Mouse (Mus musculus): ENCODE measurements around the gene Duxbl3. TPM values are rescaled to one million over a fixed set of nuclear protein-coding genes. Genes with fewer than 3 reads are reported as not detected.
"Not testable (repeated sequence)": the region's sequence is repeated elsewhere in the genome, so short reads cannot be mapped to it uniquely, and the experiment has no call there.

The Duxbl3 gene
- 1.6 and 4.0 TPM in 2 replicates for polyA plus RNA-seq (2016; fragmentation: Nextera tagmentation; extraction: Ambion mirVana)

DNA sequence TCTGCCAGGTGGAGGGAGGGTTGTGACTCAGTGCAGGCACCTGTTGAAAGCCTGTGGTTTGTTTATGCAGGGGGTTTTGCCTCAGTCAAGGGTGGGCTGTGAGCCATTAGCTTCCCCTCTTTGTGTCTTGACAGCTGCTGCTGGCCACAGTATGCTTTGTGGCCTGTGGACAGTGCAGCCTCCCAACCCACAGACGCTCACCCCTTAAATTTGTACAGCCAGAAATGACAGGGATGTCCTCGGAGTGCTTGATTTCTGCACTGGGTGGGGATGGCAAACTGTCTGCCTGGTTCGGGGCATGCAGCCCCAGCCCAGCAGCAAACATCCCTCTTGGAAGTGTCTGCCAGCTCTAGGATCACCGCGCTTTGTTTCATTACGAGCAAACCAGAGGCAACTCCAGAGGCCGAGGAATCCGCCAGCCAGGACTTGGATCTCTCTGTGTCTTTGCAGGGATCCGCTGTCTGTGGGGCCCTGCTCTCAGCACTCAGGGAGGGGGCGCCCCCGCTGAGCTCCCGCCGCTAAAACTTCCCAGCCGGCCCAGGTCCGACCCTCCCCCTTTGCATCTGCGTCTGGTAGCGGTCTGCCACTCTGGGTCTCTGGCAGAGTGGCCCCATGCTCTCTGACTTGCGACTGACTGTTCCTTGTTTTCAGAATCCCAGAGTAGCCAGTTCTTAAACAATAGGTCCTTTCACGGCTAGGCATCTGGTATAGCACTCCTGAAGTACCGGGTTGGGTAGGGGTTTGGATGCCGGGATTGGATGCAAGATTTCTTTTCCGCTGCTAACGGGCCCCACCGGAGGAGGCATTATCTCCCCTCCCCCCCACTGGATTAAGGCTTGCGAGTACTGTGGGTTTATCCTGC, at the start of gene Duxbl3:
Duxbl3 (plus strand) TSS at position 207 of the 862 bp plus-strand sequence.
- not testable (repeated sequence) for H3K4me2 ChIP-seq; H3K27ac ChIP-seq; H3K36me3 ChIP-seq; H3K27me3 ChIP-seq; H3K4me1 ChIP-seq (replicated peaks); H3K4me3 ChIP-seq (replicated peaks); H3K9ac ChIP-seq (replicated peaks); H3K9me3 ChIP-seq
- WGBS: no CpG with 5 or more reads among the region's 25 CpGs
- peak; percentile 84 for ATAC-seq (ENCODE audit: insufficient number of reproducible peaks, insufficient read depth, low FRiP score, low TSS enrichment, low read depth)

DNA sequence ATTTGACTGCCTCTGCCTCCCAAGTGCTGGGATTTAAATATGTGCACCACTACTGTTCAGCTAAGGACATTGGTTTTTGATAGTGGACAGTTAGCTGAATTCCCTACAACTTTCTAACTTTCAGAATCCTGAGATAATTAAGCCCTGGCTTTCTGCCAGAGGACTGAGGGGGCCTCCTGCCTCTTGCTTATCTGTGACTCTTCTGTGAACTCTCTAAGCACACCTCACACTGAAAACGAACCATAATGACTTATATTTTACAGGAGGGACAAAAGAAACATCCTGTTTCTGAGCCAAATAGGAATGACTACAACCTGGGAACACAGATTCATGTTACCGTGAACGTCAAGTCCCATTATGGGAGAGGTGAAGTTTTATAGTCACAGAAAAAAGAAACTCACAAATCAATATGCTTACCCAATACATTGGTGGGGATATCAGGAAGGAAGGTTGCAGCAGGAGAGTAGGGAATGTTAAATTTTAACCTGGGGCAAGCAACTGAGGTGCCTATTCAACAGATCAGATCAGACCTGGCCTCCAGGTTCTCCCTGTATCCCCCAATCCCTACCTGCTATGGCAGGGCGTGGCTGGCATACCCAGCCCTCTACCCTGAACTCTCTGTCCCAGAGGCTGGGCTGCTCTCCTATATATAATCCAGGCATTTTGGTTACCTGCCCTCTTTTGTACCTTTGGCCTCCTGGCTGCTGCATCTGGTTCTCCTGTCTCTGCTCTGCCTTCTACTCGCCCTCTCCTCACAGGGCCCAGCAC, 41.3 kb upstream of the Duxbl3 start:
- not testable (repeated sequence) for H3K36me3 ChIP-seq; H3K4me3 ChIP-seq (replicated peaks); H3K27ac ChIP-seq; H3K27me3 ChIP-seq; H3K9ac ChIP-seq (replicated peaks); H3K4me2 ChIP-seq; H3K9me3 ChIP-seq; ATAC-seq (ENCODE audit: insufficient number of reproducible peaks, insufficient read depth, low FRiP score, low TSS enrichment, low read depth); H3K4me1 ChIP-seq (replicated peaks)
- no CpG with 5 or more reads among the region's 5 CpGs for WGBS

GRCm38 (mm10) chr14:26237183-26237582, 20.6 kb upstream of the Duxbl3 start:
- not testable (repeated sequence) for H3K4me1 ChIP-seq (replicated peaks); H3K36me3 ChIP-seq; H3K27ac ChIP-seq; H3K9me3 ChIP-seq; ATAC-seq (ENCODE audit: insufficient number of reproducible peaks, insufficient read depth, low FRiP score, low TSS enrichment, low read depth); H3K4me2 ChIP-seq; H3K4me3 ChIP-seq (replicated peaks); H3K9ac ChIP-seq (replicated peaks); H3K27me3 ChIP-seq
- no CpG with 5 or more reads among the region's 2 CpGs for WGBS

- no CpG with 5 or more reads among the region's 6 CpGs for WGBS
- not testable (repeated sequence) for ATAC-seq (ENCODE audit: insufficient number of reproducible peaks, insufficient read depth, low FRiP score, low TSS enrichment, low read depth); H3K4me1 ChIP-seq (replicated peaks)
These were observed 967 bp downstream of the Duxbl3 start for GRCm38 (mm10) chr14:26258729-26259128.

GRCm38 (mm10) chr14:26286737-26287136, 29.0 kb downstream of the Duxbl3 start:
- H3K4me1 ChIP-seq (replicated peaks); H3K27ac ChIP-seq; H3K4me3 ChIP-seq (replicated peaks); H3K4me2 ChIP-seq; H3K36me3 ChIP-seq; H3K9me3 ChIP-seq; ATAC-seq (ENCODE audit: insufficient number of reproducible peaks, insufficient read depth, low FRiP score, low TSS enrichment, low read depth); H3K27me3 ChIP-seq; H3K9ac ChIP-seq (replicated peaks): not testable (repeated sequence)
- WGBS: no CpG with 5 or more reads among the region's 2 CpGs

More at GRCm38 (mm10) chr14:26258729-26259128, 967 bp downstream of the Duxbl3 start:
- not testable (repeated sequence) for H3K4me2 ChIP-seq; H3K4me3 ChIP-seq (replicated peaks); H3K9me3 ChIP-seq; H3K36me3 ChIP-seq; H3K27ac ChIP-seq; H3K27me3 ChIP-seq; H3K9ac ChIP-seq (replicated peaks)

DNA sequence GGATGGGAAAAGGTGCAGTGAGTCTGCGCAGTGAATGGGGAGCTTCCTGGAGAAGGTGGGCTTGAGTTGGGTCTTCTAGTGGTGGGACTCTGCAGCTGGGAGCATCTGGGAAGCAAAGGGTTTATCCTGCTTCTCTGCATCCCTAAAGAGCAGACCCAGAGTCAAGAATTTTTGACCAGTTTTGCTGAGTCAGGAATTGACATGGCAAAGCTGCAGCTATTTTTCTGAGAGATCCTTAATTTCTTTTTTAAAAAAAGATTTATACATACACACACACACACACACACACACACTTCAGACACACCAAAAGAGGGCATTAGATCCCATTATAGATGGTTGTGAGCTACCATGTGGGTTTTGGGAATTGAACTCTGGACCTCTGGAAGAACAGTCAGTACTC, 36.1 kb downstream of the Duxbl3 start:
- Histone ChIP-seq H3K27me3 (no peaks in the 10 kb centered on the region), H3K9ac (replicated peaks) (no peak overlapping the region), H3K4me1 (replicated peaks) (no peaks in the 10 kb centered on the region), H3K36me3 (no peaks in the 10 kb centered on the region), H3K9me3 (no peaks in the 10 kb centered on the region), H3K27ac (no peak overlapping the region), H3K4me3 (replicated peaks) (no peak overlapping the region), H3K4me2 (no peak overlapping the region)
- WGBS: 100% methylated on average over 1 of the region's 1 CpGs
- ATAC-seq (ENCODE audit: insufficient number of reproducible peaks, insufficient read depth, low FRiP score, low TSS enrichment, low read depth): no peak

DNA sequence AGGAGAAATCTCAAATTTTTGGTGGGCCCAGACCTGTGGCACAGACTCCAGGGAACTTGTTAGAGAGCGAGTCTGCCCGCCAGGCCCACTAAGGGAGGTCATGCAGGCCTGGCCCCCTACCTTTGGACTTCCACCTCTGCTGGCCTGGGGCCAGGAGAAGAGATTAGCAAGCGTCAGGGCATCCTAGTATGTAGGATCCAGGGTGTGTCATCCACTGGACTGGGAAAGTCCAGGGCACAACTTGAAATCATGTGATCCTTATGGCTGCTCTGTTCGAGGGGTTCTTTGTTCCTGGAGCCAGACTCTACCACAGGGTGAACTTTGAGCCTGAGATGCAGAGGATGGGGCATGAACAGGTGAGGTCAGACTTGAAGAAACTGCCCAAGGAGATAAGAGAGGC, 39.3 kb downstream of the Duxbl3 start:
- no peak overlapping the region for H3K27ac ChIP-seq
- no peak for ATAC-seq (ENCODE audit: insufficient number of reproducible peaks, insufficient read depth, low FRiP score, low TSS enrichment, low read depth)

GRCm38 (mm10) chr14:26297484-26297883, 39.7 kb downstream of the Duxbl3 start:
- no peaks in the 10 kb centered on the region for H3K27me3 ChIP-seq
- H3K4me3 ChIP-seq (replicated peaks): no peak overlapping the region
- WGBS: 75% methylated on average over 5 of the region's 5 CpGs
- H3K36me3 ChIP-seq: no peaks in the 10 kb centered on the region
- no peak overlapping the region for H3K4me2 ChIP-seq
- H3K9me3 ChIP-seq: no peaks in the 10 kb centered on the region
- no peaks in the 10 kb centered on the region for H3K4me1 ChIP-seq (replicated peaks)
- no peak for ATAC-seq (ENCODE audit: insufficient number of reproducible peaks, insufficient read depth, low FRiP score, low TSS enrichment, low read depth)
- H3K9ac ChIP-seq (replicated peaks): no peak overlapping the region
- no peak overlapping the region for H3K27ac ChIP-seq

More for the DNA sequence above, 39.3 kb downstream of the Duxbl3 start:
- no peak overlapping the region for H3K4me2 ChIP-seq
- H3K9me3 ChIP-seq: no peaks in the 10 kb centered on the region
- H3K27me3 ChIP-seq: no peaks in the 10 kb centered on the region
- H3K9ac ChIP-seq (replicated peaks): no peak overlapping the region
- H3K4me3 ChIP-seq (replicated peaks): no peak overlapping the region
- H3K36me3 ChIP-seq: no peaks in the 10 kb centered on the region
- 80% methylated on average over 4 of the region's 4 CpGs for WGBS
- H3K4me1 ChIP-seq (replicated peaks): no peaks in the 10 kb centered on the region

DNA sequence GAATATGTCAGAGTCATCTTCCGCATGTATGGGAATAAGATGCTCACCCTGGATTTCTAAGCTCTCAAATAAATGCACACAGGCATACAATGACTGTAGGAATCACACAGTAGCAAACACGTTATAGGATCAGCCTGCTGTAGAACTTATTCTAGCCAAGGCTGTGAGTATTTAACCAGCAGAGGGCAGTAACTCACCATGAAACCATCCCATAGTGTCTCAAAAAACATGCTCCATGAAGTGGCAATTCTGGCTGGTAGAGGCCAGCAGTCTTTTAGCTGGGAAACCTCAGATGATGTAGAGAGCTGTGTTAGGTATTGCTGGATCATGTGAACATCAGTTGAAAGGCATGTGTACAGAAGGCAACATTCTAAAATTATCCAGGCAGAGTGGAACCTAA, 45.3 kb downstream of the Duxbl3 start:
- H3K4me1 ChIP-seq (replicated peaks): no peaks in the 10 kb centered on the region
- H3K27me3 ChIP-seq: no peaks in the 10 kb centered on the region
- no peak overlapping the region for H3K4me2 ChIP-seq
- ATAC-seq (ENCODE audit: insufficient number of reproducible peaks, insufficient read depth, low FRiP score, low TSS enrichment, low read depth): no peak
- no peak overlapping the region for H3K27ac ChIP-seq
- no peaks in the 10 kb centered on the region for H3K9me3 ChIP-seq
- H3K4me3 ChIP-seq (replicated peaks): no peak overlapping the region
- WGBS: 36% methylated on average over 2 of the region's 2 CpGs
- H3K9ac ChIP-seq (replicated peaks): no peak overlapping the region
- no peaks in the 10 kb centered on the region for H3K36me3 ChIP-seq

DNA sequence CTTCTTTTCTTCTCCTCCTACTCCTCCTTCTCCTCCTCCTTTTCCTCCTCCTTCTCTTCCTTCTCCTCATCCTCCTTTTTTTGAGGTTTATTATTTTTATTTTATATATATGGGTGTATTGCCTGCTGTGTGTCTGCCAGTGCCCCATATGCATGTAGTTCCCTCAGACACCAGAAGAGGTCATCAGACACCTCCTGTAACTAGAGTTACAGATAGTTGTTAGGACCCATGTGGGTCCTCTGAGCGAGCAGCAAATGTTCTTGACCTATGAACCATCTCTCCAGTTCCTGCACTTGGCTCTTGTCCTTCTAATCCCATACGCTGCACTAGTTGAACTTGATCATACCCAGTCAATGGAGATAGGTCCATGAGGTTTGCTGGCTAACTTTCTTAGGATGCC, 48.3 kb downstream of the Duxbl3 start:
- no peak overlapping the region for H3K9ac ChIP-seq (replicated peaks)
- no peak overlapping the region for H3K27ac ChIP-seq
- H3K4me1 ChIP-seq (replicated peaks): no peaks in the 10 kb centered on the region
- ATAC-seq (ENCODE audit: insufficient number of reproducible peaks, insufficient read depth, low FRiP score, low TSS enrichment, low read depth): no peak
- no peak overlapping the region for H3K4me3 ChIP-seq (replicated peaks)
- no peaks in the 10 kb centered on the region for H3K27me3 ChIP-seq
- 55% methylated on average over 2 of the region's 2 CpGs for WGBS
- no peak overlapping the region for H3K4me2 ChIP-seq
- H3K9me3 ChIP-seq: no peaks in the 10 kb centered on the region
- no peaks in the 10 kb centered on the region for H3K36me3 ChIP-seq

DNA sequence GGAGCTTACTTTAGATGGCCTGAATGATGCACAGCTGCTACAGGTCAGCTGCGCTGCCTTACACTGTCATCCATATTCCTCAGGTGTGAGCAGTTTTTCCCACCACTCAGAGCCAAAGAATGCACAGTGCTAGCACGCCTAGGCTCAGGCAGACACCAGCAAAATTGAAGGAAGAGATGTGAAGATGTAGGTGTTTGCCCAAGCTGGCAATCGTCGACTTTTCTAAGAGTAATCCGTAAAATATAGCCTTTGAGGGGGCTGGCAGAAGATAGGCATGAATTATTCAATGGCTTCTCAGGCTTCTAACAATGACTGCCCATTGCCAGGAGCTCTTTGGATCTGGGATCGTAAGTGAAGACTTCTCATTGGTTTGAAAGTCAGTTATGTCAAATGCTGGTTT, 51.1 kb downstream of the Duxbl3 start:
- no peaks in the 10 kb centered on the region for H3K4me1 ChIP-seq (replicated peaks)
- H3K27ac ChIP-seq: no peak overlapping the region
- H3K4me2 ChIP-seq: no peak overlapping the region
- no peaks in the 10 kb centered on the region for H3K9me3 ChIP-seq
- ATAC-seq (ENCODE audit: insufficient number of reproducible peaks, insufficient read depth, low FRiP score, low TSS enrichment, low read depth): no peak
- no peak overlapping the region for H3K4me3 ChIP-seq (replicated peaks)
- WGBS: 85% methylated on average over 6 of the region's 6 CpGs
- H3K9ac ChIP-seq (replicated peaks): no peak overlapping the region
- H3K36me3 ChIP-seq: no peaks in the 10 kb centered on the region
- no peaks in the 10 kb centered on the region for H3K27me3 ChIP-seq
